Mouse (Mus musculus) limb, embryonic 11.5 days (tissue): ENCODE measurements at regions not wholly inside any gene's neighbourhood (a gene's known extent, or its start where the extent isn't known, plus 50 kb on each side); places are given as distances from the start of the nearest gene placed in this dataset.

ENCODE experiments used
- ATAC-seq: fragments of 200-750 bp; cut with Nextera tagmentation; 2 replicates; pipeline ENCODE4 v1.8.0; 2017; ENCODE audit warnings: low read depth; ENCODE audit not compliant: insufficient number of reproducible peaks, low FRiP score, low TSS enrichment
- DNase-seq: peaks from one replicate; pipeline ENCODE4 v3.0.0-alpha.2; 2015; ENCODE audit warnings: low spot score
- H3K27ac ChIP-seq: fragments of 300-500 bp; sonication (generic); replicated peaks from 2 replicates; pipeline ENCODE4 v1.5.1; 2014; ENCODE audit warnings: low read depth, mild to moderate bottlenecking, low read length
- H3K27me3 ChIP-seq: fragments of 300-500 bp; sonication (generic); 2 replicates; pipeline ENCODE4 v1.6.1; 2014; ENCODE audit warnings: mild to moderate bottlenecking, low read length, mixed read lengths; ENCODE audit not compliant: control insufficient read depth, insufficient read depth
- H3K36me3 ChIP-seq: fragments of 300-500 bp; sonication (generic); 2 replicates; pipeline ENCODE4 v1.6.1; 2014; ENCODE audit warnings: mild to moderate bottlenecking, low read length, moderate library complexity, mixed read lengths; ENCODE audit not compliant: control insufficient read depth, insufficient read depth
- H3K4me1 ChIP-seq: fragments of 300-500 bp; sonication (generic); 2 replicates; pipeline ENCODE4 v1.6.1; 2014; ENCODE audit warnings: low read length, mixed read lengths; ENCODE audit not compliant: control insufficient read depth, insufficient read depth
- H3K4me2 ChIP-seq: fragments of 300-500 bp; sonication (generic); 2 replicates; pipeline ENCODE4 v1.6.1; 2014; ENCODE audit warnings: low read depth, mild to moderate bottlenecking, moderate library complexity; ENCODE audit not compliant: severe bottlenecking
- H3K4me3 ChIP-seq: fragments of 300-500 bp; sonication (generic); 2 replicates; pipeline ENCODE4 v1.5.1; 2014; ENCODE audit warnings: low read depth, low read length
- H3K9ac ChIP-seq: fragments of 300-500 bp; sonication (generic); 2 replicates; pipeline ENCODE4 v1.6.1; 2014; ENCODE audit warnings: mild to moderate bottlenecking, low read length
- H3K9me3 ChIP-seq: fragments of 300-500 bp; sonication (generic); 2 replicates; pipeline ENCODE4 v1.6.1; 2016; ENCODE audit warnings: low read length; ENCODE audit not compliant: control insufficient read depth
- WGBS: fragments of 180-500 bp; shearing (Covaris S2); extraction: QIAGEN DNeasy Blood & Tissue Kit; methylation state at CpG from one replicate; pipeline ENCODE4 v1.1.7; 2014; 5-methylcytosine and 5-hydroxymethylcytosine counted together

DNA sequence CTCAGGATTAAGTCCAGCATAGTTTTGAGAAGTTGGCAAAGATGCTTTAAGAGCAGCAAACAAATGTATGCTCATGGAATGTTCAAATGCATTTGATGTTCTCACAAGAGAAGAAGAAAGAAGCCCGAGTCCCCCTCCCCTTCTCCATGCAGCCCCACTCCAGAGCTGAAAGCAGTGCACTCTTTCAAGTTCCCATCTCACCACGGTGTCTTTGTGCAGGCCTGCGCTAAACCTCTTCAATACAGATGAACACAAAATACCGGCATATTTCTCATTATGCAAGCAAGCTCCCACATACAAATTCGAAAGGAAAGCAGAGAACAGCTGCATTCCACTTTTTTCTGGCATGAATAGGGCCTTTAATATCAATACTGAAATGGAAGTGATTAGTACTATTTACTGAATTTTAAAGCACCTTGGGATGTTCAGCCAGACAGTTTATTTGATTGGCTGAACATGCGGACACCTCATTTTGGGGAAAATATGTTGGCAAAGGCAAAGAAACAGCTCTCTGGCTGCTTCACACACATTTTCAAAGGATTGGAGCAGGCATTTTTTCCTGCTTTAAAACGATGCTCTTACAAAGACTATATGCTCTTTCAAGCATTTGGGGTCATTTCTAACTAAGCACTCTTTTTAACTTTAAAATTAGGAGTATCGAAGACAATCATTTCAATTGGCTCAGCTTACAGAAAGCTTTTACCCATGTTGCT is 595.8 kb downstream of the Car8 start:
- Histone ChIP-seq H3K4me2 (no peak overlapping the region), H3K9ac (no peak overlapping the region), H3K36me3 (no peaks in the 10 kb centered on the region), H3K27ac (no peak overlapping the region), H3K4me3 (no peak overlapping the region), H3K9me3 (no peaks in the 10 kb centered on the region), H3K27me3 (no peaks in the 10 kb centered on the region), H3K4me1 (no peaks in the 10 kb centered on the region)
- 86% methylated on average over 8 of the region's 8 CpGs for WGBS
- DNase-seq (no peak), ATAC-seq (no peak)

DNA sequence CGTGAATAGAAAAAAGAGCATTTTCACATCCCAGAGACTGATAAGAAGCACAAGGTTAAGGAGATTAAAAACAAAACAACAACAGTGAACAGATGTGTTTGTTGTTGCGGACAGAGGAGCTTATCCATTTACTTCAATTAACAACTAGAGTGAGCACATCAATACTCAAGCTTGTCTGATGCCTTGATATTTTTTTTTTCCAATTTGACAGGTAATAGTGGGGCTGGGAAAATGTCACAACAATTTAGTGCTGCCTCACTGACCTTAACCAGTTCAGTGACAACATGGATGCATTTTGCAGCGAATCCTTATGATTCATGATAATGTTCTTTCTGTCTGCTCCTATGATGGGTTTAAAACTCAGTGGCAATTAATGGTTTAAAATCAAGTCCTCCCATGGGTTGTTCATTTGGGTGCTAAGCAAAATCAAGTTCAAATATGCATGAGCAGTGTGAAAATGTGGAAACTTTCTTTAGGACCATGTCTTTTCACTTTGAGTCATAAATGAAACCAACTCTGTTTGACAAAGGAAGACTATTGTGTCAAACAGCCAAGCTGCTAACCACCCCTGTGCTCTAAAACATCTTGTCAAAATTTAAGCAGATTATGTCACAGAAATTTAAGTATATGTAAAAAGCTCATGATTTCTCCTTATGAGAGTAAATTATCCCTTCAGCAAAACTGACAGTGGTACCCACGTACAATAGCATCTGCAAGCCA is 641.0 kb downstream of the Car8 start:
- no peaks in the 10 kb centered on the region for H3K4me1 ChIP-seq
- H3K4me2 ChIP-seq = no peak overlapping the region

DNA sequence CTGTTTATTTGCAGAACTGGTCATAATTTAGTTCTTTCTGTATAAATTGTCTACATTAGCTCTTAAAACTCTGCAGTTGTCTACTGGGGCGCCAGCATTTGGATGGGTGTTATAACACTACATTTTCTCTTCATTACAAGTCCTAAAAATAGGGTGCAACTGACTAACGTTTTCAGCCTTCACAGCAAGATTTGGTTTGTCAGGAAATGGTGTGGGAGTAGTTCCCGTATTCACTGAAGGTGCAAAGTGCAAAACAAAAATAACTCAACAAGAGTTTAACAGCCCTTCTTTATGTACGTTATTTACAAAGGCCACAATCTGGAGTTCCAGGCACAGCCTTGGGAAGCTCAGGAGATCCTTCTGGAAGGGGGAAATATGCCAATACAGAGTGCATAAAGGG is 642.7 kb downstream of the Car8 start:
- H3K9me3 ChIP-seq = no peaks in the 10 kb centered on the region
- no peak overlapping the region for H3K4me2 ChIP-seq
- ATAC-seq (no peak), DNase-seq (no peak)
- H3K4me1 ChIP-seq = no peaks in the 10 kb centered on the region
- H3K27ac ChIP-seq = no peak overlapping the region
- no peaks in the 10 kb centered on the region for H3K27me3 ChIP-seq
- H3K4me3 ChIP-seq = no peak overlapping the region
- H3K36me3 ChIP-seq = no peaks in the 10 kb centered on the region
- WGBS = 81% methylated on average over 4 of the region's 4 CpGs
- no peak overlapping the region for H3K9ac ChIP-seq

More for the DNA sequence above, 641.0 kb downstream of the Car8 start:
- H3K9me3 ChIP-seq = no peaks in the 10 kb centered on the region
- 85% methylated on average over 4 of the region's 4 CpGs for WGBS
- no peak overlapping the region for H3K4me3 ChIP-seq
- no peak overlapping the region for H3K9ac ChIP-seq
- no peaks in the 10 kb centered on the region for H3K27me3 ChIP-seq
- DNase-seq = no peak
- no peaks in the 10 kb centered on the region for H3K36me3 ChIP-seq
- H3K27ac ChIP-seq = no peak overlapping the region
- ATAC-seq = no peak

DNA sequence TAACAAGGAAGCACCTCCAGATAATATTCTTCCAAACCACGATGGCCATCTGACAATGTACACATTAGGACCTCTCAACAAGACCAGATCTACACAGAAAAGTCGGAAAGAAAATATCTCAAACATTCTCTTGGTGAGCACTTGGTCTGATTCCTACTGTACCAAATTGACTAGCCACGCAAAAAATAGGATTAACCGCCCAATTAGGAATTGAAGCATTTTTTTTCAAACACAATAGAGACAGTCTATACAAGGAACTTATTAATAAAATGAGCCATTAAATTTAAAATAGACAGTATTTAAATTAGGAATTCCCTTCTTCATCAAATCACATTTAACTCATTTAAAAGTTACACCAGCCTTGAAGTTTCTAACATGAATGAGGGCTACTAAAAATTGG is 655.0 kb downstream of the Car8 start:
- Histone ChIP-seq H3K4me1 (no peaks in the 10 kb centered on the region), H3K4me2 (no peak overlapping the region), H3K9me3 (no peaks in the 10 kb centered on the region), H3K4me3 (no peak overlapping the region), H3K27ac (no peak overlapping the region), H3K27me3 (no peaks in the 10 kb centered on the region), H3K36me3 (no peaks in the 10 kb centered on the region), H3K9ac (no peak overlapping the region)
- ATAC-seq = no peak
- no peak for DNase-seq
- 89% methylated on average over 4 of the region's 4 CpGs for WGBS

DNA sequence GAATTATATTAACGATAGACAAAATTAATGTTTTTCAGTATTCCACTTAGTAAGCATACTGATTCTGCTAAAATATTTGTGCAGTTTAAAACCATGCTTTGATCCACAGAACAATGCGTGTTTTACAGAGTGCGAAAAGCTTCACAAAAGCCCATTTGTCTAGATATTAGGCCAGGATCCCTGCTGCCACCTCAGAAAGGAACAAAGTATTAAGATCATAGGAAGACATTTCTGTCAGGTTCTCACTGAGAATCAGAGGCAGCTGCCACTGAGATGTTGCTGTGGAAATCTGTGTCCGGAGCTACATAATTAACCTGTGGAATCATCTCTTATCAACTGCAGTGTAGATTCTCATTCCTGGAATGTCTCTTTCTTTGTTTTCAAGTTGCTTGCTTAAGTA is 656.9 kb downstream of the Car8 start:
- H3K27ac ChIP-seq = no peak overlapping the region
- H3K27me3 ChIP-seq = no peaks in the 10 kb centered on the region
- ATAC-seq (no peak), DNase-seq (no peak)
- WGBS = 89% methylated on average over 4 of the region's 4 CpGs
- H3K4me3 ChIP-seq = no peak overlapping the region
- H3K4me2 ChIP-seq = no peak overlapping the region
- H3K4me1 ChIP-seq = no peaks in the 10 kb centered on the region
- H3K36me3 ChIP-seq = no peaks in the 10 kb centered on the region
- no peak overlapping the region for H3K9ac ChIP-seq
- no peaks in the 10 kb centered on the region for H3K9me3 ChIP-seq

DNA sequence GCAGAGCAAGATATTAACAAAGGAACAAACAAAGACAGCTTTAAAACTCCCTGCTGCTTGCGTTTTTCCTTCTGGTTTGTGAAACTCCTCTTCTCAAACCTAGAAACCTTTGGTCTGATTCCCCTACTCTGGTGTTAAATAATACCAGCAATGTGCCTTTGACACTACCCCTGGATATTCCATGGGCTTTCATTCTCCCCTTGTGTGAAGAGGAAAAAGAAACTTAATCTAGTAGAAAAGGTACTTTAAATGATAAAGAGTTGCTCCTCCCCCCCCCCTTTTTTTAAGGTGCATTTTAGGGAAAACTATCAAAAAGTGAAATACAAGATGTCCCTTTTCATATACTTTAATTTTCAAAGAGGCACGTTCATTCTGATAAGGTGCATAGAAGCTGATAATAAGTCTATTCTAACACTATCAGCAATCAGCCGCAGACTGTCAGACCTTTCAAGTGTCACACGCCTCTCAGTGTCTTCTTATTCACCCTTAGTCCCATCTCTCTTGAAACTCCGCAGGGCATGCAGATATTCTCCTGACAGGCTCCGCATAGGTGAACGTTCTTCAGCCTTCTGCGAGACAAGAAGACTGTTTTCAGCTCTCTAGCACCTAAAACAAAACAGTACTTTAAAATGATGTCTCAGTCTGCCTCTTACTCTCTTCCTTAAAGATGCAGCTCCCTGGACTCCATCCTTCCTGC is 657.5 kb downstream of the Car8 start:
- WGBS = 80% methylated on average over 8 of the region's 8 CpGs
- Histone ChIP-seq H3K27ac (no peak overlapping the region), H3K4me2 (no peak overlapping the region), H3K9ac (no peak overlapping the region), H3K4me3 (no peak overlapping the region), H3K4me1 (no peaks in the 10 kb centered on the region), H3K9me3 (no peaks in the 10 kb centered on the region), H3K36me3 (no peaks in the 10 kb centered on the region), H3K27me3 (no peaks in the 10 kb centered on the region)
- DNase-seq (no peak), ATAC-seq (no peak)

DNA sequence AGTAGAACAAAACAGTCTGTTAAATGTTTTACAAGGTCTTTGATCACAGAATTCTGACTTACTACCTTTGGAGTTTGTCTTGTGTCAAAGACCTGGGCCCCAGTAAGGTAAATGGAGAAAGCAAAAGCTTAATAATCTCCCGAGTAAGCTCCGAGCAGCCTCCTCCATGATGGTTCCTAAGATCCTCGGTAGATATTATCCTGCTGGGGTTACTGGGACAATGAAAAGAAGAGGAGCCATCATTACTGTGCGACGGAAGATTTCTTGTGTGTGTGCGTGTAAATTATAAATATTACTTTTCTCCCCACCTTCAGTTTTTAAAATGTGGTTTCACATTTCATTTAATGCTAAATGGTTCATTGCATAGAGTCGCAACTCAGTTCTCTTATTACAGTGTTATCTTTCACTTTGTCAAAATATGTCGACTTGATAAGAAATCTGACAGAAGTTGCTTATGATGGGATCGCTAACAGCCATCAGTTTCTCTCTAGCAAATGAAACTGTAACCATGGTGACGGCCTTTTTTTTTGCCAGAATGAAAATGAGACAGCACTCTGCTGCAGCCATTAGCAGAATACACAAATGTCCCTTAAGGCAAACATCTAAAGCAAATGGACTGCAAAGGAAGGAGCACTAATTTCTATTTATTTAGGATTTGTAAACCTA is 658.2 kb downstream of the Car8 start:
- ATAC-seq = no peak
- no peak for DNase-seq
- WGBS = 85% methylated on average over 10 of the region's 10 CpGs

DNA sequence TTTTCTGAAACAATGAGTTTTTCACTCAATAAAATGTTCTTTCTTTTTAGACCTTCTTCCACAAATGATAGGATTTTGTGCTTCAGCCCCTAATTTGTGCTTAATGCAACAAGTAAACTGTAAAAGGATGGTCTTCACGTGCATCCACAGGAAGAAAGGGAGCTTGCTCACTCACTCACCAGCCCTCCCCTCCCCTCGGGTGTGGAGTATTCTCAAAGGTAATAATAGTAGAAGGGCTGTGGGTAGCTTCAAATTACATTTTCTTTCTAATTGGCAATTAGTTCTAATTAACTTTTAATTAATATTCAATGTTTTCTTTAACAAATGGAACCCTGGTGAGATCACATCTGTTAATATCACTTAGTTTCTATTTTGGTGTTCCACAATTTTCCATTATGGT is 664.8 kb downstream of the Car8 start:
- no peak for ATAC-seq
- WGBS = 73% methylated on average over 2 of the region's 2 CpGs

More for the DNA sequence above, 658.2 kb downstream of the Car8 start:
- H3K36me3 ChIP-seq = no peaks in the 10 kb centered on the region
- H3K4me2 ChIP-seq = no peak overlapping the region
- no peaks in the 10 kb centered on the region for H3K4me1 ChIP-seq
- no peak overlapping the region for H3K27ac ChIP-seq
- H3K4me3 ChIP-seq = no peak overlapping the region
- no peaks in the 10 kb centered on the region for H3K9me3 ChIP-seq
- H3K27me3 ChIP-seq = no peaks in the 10 kb centered on the region
- no peak overlapping the region for H3K9ac ChIP-seq

More for the DNA sequence above, 664.8 kb downstream of the Car8 start:
- H3K9ac ChIP-seq = no peak overlapping the region
- H3K9me3 ChIP-seq = no peaks in the 10 kb centered on the region
- no peak overlapping the region for H3K4me2 ChIP-seq
- H3K4me3 ChIP-seq = no peak overlapping the region
- H3K36me3 ChIP-seq = no peaks in the 10 kb centered on the region
- DNase-seq = no peak
- no peaks in the 10 kb centered on the region for H3K4me1 ChIP-seq
- H3K27me3 ChIP-seq = no peaks in the 10 kb centered on the region
- H3K27ac ChIP-seq = no peak overlapping the region
